Mouse (Mus musculus) left cerebral cortex, postnatal 36 days (tissue): ENCODE results near the gene Hspbp1. TPM values are rescaled to one million over a fixed set of nuclear protein-coding genes. Genes with fewer than 3 reads are reported as not detected.
A peak's percentile ranks its signal among the peaks of the same experiment; 100 is the strongest.

ENCODE experiments used
- DNase-seq, 2 experiments: peaks; one replicate each; pipeline ENCODE4 v3.0.0; 2021 to 2022; ENCODE audit warnings: low spot score in 2 of 2, mixed read lengths in 1 of 2
- intact Hi-C: fragments of 180-260 bp; cut with DNase I; formaldehyde crosslinking; loops from one replicate; pipeline ENCODE4 v1.15.1; 2025
- total RNA-seq, 2 experiments: library from RNA; stranded (reverse); gene quantifications; 2 replicates each; pipeline ENCODE4 v1.2.3; 2021

Gene Hspbp1
- total RNA-seq, 2 experiments from 2014 or later: 100 to 106 TPM

DNA sequence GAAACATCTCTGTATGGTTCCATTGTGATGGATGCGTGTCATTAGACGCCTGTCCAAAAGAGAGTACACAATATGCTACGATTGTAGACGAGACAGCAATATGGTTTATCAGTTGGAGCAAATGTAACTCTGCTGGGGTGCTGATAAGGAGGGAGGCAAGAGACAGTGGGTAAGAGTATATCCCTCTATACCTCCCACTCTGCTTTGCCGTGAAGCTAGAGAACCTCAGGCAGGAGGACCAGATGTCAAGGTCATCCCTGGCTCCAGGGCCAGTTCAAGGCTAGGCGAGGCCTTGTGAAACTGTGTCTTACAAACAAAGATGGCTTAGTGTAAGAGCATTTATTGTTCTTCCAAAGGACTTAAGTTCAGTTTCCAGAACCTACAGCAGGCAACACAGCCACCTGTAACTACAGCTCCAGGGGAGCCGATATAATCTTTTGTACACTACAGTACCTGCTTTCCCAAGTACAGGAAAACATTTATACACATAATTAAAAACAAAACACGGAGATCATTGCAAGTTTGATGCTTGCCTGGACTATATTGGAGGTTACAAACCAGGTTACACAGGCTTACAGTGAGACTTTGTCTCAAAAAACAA is 14.1 kb downstream of the Hspbp1 start:
- intact Hi-C loops: no loop called here
- no peak for DNase-seq

- intact Hi-C loops: no loop called here
- DNase-seq: no peak
Measured at GRCm38 (mm10) chr7:4669156-4669555, 15.7 kb downstream of the Hspbp1 start.

- DNase-seq: no peak
- intact Hi-C loops: no loop called here
Measured at GRCm38 (mm10) chr7:4668506-4668905, 16.4 kb downstream of the Hspbp1 start.

DNA sequence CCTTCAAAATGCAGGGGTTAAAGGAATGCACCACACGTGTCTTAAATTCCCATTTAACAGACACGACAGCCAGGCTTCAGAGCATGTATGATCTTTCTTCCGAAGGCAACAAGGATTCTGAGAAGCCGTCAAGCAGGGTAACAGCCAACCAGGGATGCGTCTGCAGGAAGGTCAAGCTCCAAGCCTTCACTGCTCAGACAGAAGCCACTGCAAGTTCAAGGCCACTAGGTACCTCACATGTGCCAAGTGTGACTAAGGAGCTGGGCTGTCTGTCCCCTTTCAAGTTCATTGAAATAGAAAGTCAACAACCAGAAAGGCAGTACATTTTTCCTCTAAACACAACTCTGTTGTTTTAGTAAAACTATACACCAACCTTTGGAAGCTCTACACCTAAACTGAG is 18.0 kb downstream of the Hspbp1 start:
- DNase-seq: no peak
- intact Hi-C loops: no loop called here

DNA sequence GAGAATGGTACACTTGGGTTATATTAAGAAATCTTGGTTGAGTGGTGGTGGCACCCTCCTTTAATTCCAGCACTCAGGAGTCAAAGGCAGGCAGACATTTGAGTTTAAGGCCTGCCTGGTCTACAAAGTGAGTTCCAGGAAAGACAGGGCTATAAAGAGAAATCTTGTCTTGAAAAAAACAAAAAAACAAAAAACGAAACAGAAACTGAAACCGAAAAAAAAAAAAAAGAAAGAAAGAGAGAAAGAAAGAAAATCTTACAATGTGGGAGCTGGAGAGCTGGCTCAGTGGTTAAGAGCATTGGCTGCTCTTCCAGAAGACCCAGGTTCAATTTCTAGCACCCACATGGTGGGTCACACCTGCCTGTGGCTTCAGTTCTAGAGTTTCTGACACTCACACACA is 21.1 kb downstream of the Hspbp1 start:
- no peak for DNase-seq
- intact Hi-C loops: no loop called here

- intact Hi-C loops: no loop called here
- DNase-seq: no peak
Measured at GRCm38 (mm10) chr7:4663179-4663578, 21.7 kb downstream of the Hspbp1 start.

DNA sequence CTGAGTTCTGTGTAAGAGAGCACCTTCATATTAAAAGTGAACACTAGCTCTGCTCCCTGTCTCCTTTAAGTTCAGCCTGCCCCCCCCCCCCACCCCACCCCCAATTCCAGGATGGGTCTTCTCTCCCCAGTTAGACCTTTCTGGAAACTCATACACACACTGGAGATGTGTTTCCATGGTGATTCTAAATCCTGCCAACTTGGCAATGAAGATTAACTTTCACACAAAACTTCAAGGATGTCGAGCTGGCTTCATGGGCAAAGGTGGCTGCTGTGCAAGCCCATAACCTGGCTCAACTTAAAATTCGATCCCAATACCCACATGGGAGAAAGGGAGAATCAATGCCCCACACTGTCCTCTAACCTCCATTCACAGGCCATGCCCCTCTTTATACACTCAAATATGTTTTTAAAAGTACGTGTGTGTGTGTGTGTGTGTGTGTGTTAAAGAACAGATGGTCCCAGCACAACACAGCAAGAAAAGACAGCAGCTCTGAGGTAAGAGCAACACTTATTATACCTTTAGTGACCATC is 24.9 kb downstream of the Hspbp1 start:
- intact Hi-C loops: loop anchor here (2.0 kb wide), 1 partner anchor 31 kb away; the partner anchor contains the start of gene Brsk1
- DNase-seq: no peak

- DNase-seq: peak; percentile 97 to 99
- intact Hi-C loops: loop anchor here (2.0 kb wide), 1 partner anchor 32 kb away; the partner anchor contains the start of gene Brsk1
Measured at GRCm38 (mm10) chr7:4658912-4659551, 25.8 kb downstream of the Hspbp1 start, which contains the start of gene Ppp6r1. Gene Ppp6r1 (minus strand): TSS chr7:4659019.

DNA sequence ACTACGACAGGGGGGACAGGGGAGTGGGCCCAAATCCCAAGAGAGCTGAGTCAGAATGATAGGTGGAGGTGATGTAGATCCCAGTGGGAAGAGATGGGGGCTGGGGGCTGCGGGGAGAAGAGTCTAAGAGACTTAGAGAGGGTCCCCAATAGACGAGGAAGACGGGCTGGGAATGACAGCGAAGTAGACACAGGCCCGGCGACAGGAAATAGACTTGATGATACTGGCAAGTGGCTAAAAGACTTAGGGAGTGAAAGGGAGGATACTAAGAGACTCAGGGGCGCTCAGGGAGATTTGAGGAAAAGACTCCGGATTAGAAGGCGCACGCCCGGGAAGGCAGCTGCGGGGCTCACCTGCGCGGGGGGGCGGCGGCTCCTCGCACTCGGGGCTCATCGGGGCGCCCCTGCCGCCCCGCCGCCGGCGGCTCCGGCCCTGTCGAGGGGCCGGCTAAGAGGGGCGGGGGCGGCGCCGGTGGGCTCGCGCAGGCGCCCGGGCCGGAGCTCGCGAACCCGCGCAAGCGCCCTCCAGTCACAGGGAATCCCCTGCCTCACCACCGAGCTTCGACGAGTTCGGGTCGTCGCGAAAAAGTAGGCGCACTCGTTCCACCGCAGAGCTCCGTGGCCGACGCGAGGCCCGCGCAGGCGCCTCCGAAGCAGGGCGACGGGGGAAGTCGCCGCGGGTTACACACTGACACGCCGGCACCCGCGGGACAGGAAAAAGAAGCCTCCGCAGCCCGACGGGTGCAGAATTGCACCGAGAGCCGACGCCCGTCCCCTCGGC is 26.6 kb downstream of the Hspbp1 start:
- no peak for DNase-seq
- intact Hi-C loops: loop anchor here (2.0 kb wide), 1 partner anchor 32 kb away; the partner anchor contains the start of gene Brsk1

GRCm38 (mm10) chr7:4657521-4658127 is 27.2 kb downstream of the Hspbp1 start:
- DNase-seq: peak; percentile 61 to 62
- intact Hi-C loops: loop anchor here (2.0 kb wide), 1 partner anchor 33 kb away; the partner anchor contains the start of gene Brsk1

- intact Hi-C loops: no loop called here
- no peak for DNase-seq
Measured at GRCm38 (mm10) chr7:4656818-4657217, 28.1 kb downstream of the Hspbp1 start.

- intact Hi-C loops: no loop called here
- no peak for DNase-seq
Measured at GRCm38 (mm10) chr7:4655916-4656315, 29.0 kb downstream of the Hspbp1 start.

GRCm38 (mm10) chr7:4655393-4655792 is 29.5 kb downstream of the Hspbp1 start:
- no peak for DNase-seq
- intact Hi-C loops: no loop called here

DNA sequence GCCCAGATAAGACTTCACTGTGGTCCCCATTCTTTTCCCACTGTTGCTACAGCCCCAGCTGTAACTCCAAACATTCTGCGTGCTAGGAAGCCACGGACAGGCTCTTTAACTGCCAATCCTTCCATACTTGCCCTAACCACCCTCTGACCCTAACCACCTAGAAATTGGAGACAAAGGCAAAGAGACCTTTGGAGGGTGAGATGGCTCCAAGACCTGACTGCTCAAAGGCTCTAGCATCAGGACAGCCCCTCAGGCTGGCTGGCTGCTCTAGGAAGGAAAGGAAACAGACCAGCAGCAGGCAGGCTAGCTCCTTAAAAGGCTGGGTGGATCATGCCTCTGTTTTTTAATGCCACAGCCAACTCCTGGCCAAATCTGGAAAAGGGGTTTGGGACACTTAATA is 30.6 kb downstream of the Hspbp1 start:
- intact Hi-C loops: no loop called here
- DNase-seq: no peak

DNA sequence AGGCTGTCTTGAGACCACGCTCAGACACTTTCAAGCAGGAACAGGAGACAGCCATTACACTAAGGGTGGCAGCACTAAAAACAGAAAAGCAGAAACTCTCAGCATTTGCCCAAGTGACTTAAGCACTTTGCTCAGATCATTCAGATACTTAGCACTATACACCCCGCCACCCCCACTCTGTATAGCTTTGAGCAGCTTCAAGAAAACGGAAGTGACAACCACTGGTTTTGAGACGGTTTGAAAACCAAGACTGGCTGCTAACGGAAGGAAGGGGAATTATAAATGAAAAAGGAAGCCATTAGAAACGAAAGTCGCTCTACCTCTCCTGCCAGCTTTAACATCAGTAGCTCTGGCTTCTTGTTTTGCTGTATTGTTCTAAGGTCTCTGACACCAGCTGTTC is 31.1 kb downstream of the Hspbp1 start:
- intact Hi-C loops: no loop called here
- no peak for DNase-seq

DNA sequence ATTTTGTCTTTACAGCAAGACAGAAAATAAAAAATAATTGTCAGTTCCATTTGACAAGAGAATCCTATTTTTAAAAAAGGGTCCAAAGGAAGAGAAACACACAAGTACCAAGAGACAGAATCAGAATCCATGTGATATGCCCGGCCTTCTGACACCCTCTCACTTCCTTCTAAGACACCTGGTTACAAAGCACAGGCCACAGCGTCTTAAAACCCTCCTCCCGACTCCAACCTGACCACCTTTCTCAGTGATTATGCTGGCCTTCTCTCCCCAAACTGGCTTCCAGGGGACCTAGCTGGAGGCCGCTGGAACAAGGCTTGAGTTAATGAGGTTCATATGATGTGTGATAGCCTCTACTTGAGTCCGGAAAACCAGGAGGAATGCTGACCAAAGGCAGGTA is 31.5 kb downstream of the Hspbp1 start:
- intact Hi-C loops: no loop called here
- DNase-seq: no peak

DNA sequence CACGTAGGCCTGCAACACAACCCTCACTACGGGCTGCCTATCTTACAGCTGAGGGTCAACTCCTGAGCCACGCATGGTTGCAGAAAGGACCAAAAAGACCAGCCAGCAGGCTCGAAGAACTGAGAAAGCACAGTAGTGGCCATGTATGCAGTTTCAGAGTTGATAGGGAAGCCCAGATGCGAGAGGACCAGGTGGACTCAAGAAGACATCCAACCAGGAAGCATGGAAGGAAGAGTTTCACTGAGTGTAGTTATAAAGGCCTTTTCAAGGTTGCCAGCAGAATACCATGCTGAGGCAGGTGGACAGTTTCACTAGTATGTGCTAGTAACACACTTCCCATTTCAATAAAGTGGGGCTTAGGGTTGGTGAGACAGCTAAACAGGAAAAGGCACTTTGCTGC is 32.1 kb downstream of the Hspbp1 start:
- intact Hi-C loops: no loop called here
- no peak for DNase-seq

DNA sequence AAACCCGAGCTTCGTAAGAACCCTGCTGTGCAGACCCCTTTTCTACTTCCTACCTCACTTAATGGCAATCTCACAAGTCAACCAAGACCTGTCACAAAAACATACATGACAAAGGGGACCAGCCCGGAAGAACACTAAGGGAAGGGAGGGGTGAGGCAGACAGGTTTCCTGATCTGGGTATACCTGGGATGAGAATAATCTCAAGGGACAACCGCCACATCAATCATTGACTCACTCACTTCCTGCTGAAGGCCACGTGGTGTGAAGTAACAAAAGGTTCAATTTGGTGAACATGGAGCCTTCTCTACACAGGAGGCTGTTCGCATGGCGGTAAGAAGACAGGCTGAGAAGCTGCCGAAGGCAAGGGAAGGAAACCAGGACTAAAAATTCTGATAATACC is 33.3 kb downstream of the Hspbp1 start:
- intact Hi-C loops: no loop called here
- no peak for DNase-seq

DNA sequence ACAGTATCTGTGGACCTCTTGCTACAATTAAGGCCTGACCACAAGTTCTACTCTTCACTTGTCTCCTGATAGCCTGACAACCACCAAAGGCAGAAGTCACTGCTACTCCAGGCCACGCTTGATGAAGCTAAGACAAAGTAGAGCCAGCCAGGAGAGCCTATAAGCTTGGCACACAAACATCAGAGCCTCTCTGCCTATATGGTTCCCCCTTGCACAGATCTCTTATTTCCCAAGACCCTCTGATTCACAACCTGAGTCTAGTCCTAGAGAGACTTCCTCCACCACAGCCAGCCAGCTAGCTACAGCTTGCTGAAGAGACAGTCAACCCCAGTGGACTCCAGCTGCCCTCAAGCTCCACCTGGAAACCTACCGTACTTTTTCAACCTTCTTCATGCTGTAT is 36.9 kb downstream of the Hspbp1 start:
- intact Hi-C loops: no loop called here

GRCm38 (mm10) chr7:4647291-4647690 is 37.6 kb downstream of the Hspbp1 start:
- no peak for DNase-seq
- intact Hi-C loops: no loop called here

More for the DNA sequence above, 36.9 kb downstream of the Hspbp1 start:
- DNase-seq: no peak
